Mouse (Mus musculus) lung, adult 2 months (tissue): Measurements from ENCODE around the gene Samd11.

Experiments used
- CTCF ChIP-seq: fragments of 200-500 bp; IDR thresholded peaks from 2 replicates; pipeline ENCODE4 v1.5.1; 2011; ENCODE audit warnings: mild to moderate bottlenecking, low read length, control low read depth; ENCODE audit not compliant: insufficient read depth
- POLR2A ChIP-seq: fragments of 200-500 bp; IDR thresholded peaks from 2 replicates; pipeline ENCODE4 v1.6.1; 2011; ENCODE audit warnings: low read depth, mild to moderate bottlenecking, control low read depth, low read length, borderline replicate concordance; ENCODE audit errors: extremely low read depth

- TF ChIP-seq CTCF, result no peak
- TF ChIP-seq POLR2A, result no peak
These were observed 37.6 kb downstream of the Samd11 start for GRCm38 (mm10) chr4:156217838-156218237.
